Mouse (Mus musculus): ENCODE measurements at regions not wholly inside any gene's neighbourhood (a gene's known extent, or its start where the extent isn't known, plus 50 kb on each side); places are given as distances from the start of the nearest gene placed in this dataset.

DNA sequence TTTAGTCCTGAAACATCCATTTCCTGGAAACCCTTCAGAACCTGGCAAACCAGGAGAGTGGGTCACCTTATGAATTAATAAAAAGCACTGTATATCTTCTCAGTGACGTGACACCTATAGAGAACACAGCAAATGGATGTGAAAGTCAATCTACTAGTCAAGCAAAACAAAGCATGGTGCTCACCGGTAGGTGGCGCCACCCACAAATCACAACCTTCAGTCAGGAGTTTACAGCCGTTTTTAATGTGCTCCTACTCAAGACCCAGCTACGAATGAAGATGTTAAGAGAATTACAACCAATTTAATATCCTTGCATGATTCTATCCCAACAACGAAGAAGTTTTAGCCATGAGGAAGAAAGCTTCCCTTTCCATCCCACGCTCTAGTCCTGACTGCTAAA, 136.6 kb upstream of the Map3k7 start:
- no peak for TF ChIP-seq CTCF (IDR thresholded peaks at IDR 0.05; ENCODE audit: control insufficient read depth, insufficient read depth, insufficient replicate concordance, low read depth, low read length)
- no peak for TF ChIP-seq POLR2A (IDR thresholded peaks at IDR 0.05; ENCODE audit: control insufficient read depth, low read depth, low read length)
- Histone ChIP-seq H3K27me3 (ENCODE audit: control insufficient read depth, insufficient read depth, low read length) (no peaks in the 10 kb centered on the region), H3K27ac (ENCODE audit: control insufficient read depth, insufficient read depth, low read depth, low read length) (no peak overlapping the region), H3K4me3 (ENCODE audit: control insufficient read depth, low read depth, low read length) (no peak overlapping the region), H3K4me1 (ENCODE audit: control insufficient read depth, insufficient read depth, low read length) (peaks cover 12% of the 10 kb centered on the region), H3K36me3 (ENCODE audit: control insufficient read depth, insufficient read depth, low read length) (no peaks in the 10 kb centered on the region)

DNA sequence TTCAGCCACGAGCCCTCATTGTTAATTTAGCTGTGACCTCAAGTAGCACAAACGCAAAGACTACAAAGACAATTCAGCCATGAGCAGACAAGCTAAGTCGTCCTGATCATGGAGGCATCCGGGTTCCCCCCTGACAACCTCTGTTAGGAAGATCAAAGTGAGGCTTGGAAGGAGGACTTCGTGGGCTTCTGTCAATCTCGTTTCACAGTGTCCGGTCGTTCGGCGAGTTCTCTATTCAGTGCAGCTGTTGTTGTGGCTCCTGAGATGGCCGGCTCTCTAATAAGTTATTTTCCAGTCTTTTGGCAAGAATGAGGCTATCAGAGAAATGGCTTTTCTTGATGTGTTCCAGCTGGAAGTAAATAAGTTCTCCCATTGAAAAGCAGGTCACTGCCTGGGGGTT, 133.7 kb upstream of the Map3k7 start:
- Histone ChIP-seq H3K4me1 (ENCODE audit: control insufficient read depth, insufficient read depth, low read length) (peaks cover 4% of the 10 kb centered on the region), H3K4me3 (ENCODE audit: control insufficient read depth, low read depth, low read length) (no peak overlapping the region), H3K27ac (ENCODE audit: control insufficient read depth, insufficient read depth, low read depth, low read length) (no peak overlapping the region), H3K27me3 (ENCODE audit: control insufficient read depth, insufficient read depth, low read length) (no peaks in the 10 kb centered on the region), H3K36me3 (ENCODE audit: control insufficient read depth, insufficient read depth, low read length) (no peaks in the 10 kb centered on the region)
- TF ChIP-seq POLR2A (IDR thresholded peaks at IDR 0.05; ENCODE audit: control insufficient read depth, low read depth, low read length) (no peak), CTCF (IDR thresholded peaks at IDR 0.05; ENCODE audit: control insufficient read depth, insufficient read depth, insufficient replicate concordance, low read depth, low read length) (no peak)

DNA sequence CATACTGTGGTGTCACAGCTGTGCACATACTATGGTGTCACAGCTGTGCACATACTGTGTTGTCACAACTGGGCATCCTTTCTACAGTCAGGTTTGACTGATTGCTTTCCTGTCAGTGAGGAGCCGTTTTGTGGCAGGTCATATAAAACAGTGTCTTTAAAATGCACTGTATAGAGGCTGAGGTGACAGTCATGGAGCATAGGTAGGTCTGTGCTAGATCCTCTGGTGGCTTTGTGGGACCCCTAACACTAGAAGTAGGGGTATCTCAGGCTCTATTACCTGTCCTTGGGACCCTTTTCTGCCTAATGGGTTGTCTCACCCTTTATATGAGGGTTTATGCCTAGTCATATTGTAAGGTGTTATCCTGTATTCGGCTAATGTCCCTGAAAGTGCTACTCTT, 132.4 kb upstream of the Map3k7 start:
- Histone ChIP-seq H3K27me3 (ENCODE audit: control insufficient read depth, insufficient read depth, low read length) (no peaks in the 10 kb centered on the region), H3K4me3 (ENCODE audit: control insufficient read depth, low read depth, low read length) (no peak overlapping the region), H3K27ac (ENCODE audit: control insufficient read depth, insufficient read depth, low read depth, low read length) (no peak overlapping the region), H3K4me1 (ENCODE audit: control insufficient read depth, insufficient read depth, low read length) (peaks cover 15% of the 10 kb centered on the region), H3K36me3 (ENCODE audit: control insufficient read depth, insufficient read depth, low read length) (no peaks in the 10 kb centered on the region)
- TF ChIP-seq CTCF (IDR thresholded peaks at IDR 0.05; ENCODE audit: control insufficient read depth, insufficient read depth, insufficient replicate concordance, low read depth, low read length) (no peak), POLR2A (IDR thresholded peaks at IDR 0.05; ENCODE audit: control insufficient read depth, low read depth, low read length) (no peak)

DNA sequence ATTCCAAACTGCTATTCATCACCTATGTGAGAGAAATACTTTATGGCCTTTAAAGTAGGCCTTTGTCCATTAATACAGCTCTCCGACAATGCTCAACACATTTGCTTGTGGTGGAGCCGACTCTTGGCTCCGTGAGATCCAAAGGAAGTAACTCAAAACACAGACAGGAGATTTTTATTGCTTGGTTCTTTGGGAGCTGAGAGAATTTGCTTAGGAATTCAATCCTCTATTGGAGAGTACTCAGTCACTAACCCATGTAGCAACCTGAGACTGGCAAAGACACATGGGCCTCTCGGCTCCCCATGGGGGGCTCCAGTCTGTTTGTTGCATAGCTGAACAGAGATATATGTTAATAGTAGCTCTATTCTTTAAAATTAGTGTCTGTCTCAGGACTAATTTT, 130.1 kb upstream of the Map3k7 start:
- no peak for TF ChIP-seq POLR2A (IDR thresholded peaks at IDR 0.05; ENCODE audit: control insufficient read depth, low read depth, low read length)
- TF ChIP-seq CTCF (IDR thresholded peaks at IDR 0.05; ENCODE audit: control insufficient read depth, insufficient read depth, insufficient replicate concordance, low read depth, low read length): no peak
- no peaks in the 10 kb centered on the region for H3K27me3 ChIP-seq (ENCODE audit: control insufficient read depth, insufficient read depth, low read length)
- no peak overlapping the region for H3K4me3 ChIP-seq (ENCODE audit: control insufficient read depth, low read depth, low read length)
- peaks cover 15% of the 10 kb centered on the region for H3K4me1 ChIP-seq (ENCODE audit: control insufficient read depth, insufficient read depth, low read length)
- H3K27ac ChIP-seq (ENCODE audit: control insufficient read depth, insufficient read depth, low read depth, low read length): no peak overlapping the region
- H3K36me3 ChIP-seq (ENCODE audit: control insufficient read depth, insufficient read depth, low read length): no peaks in the 10 kb centered on the region

DNA sequence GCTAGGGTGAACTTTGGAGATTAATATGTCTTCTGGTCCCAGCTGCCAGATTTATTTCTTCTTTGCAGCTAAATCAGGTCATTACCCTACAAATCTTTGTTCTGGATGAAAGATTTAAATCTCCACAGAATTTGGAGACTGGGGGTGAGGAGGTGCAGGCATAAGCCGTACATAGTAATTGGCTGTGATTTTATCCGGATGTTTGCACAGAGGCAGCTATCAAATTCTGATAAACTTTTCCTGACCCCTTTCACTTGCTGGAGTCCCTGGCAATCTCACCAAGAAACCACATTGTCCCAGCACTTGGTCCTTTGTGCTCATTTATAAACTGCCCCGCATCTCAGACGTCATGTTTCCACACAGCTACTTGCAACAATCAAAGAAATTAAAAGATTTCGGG, 128.8 kb upstream of the Map3k7 start:
- Histone ChIP-seq H3K27me3 (ENCODE audit: control insufficient read depth, insufficient read depth, low read length) (no peaks in the 10 kb centered on the region), H3K4me3 (ENCODE audit: control insufficient read depth, low read depth, low read length) (no peak overlapping the region), H3K36me3 (ENCODE audit: control insufficient read depth, insufficient read depth, low read length) (no peaks in the 10 kb centered on the region), H3K27ac (ENCODE audit: control insufficient read depth, insufficient read depth, low read depth, low read length) (no peak overlapping the region), H3K4me1 (ENCODE audit: control insufficient read depth, insufficient read depth, low read length) (peaks cover 15% of the 10 kb centered on the region)
- no peak for TF ChIP-seq CTCF (IDR thresholded peaks at IDR 0.05; ENCODE audit: control insufficient read depth, insufficient read depth, insufficient replicate concordance, low read depth, low read length)
- TF ChIP-seq POLR2A (IDR thresholded peaks at IDR 0.05; ENCODE audit: control insufficient read depth, low read depth, low read length): no peak

DNA sequence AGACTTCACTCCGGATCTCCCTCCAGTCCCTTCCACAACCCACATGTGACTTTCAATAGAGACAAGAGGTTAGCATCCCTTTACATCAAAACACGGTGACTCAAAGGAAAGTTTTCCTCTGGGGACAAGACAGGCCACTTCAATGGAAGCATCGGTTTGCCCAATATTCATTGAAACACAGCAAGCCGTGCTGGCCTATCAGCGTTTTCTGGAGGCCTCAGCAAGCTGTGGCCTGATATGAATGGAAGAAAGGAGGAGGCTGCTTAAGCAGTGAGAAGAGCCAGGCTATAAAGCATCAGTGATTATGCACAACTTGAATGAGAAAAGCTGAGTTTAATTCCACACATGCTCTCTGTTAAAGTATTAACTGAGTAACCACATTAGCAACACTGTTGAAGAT, 125.3 kb upstream of the Map3k7 start:
- no peaks in the 10 kb centered on the region for H3K36me3 ChIP-seq (ENCODE audit: control insufficient read depth, insufficient read depth, low read length)
- H3K27ac ChIP-seq (ENCODE audit: control insufficient read depth, insufficient read depth, low read depth, low read length): no peak overlapping the region
- H3K4me1 ChIP-seq (ENCODE audit: control insufficient read depth, insufficient read depth, low read length): peaks cover 15% of the 10 kb centered on the region
- no peak overlapping the region for H3K4me3 ChIP-seq (ENCODE audit: control insufficient read depth, low read depth, low read length)
- H3K27me3 ChIP-seq (ENCODE audit: control insufficient read depth, insufficient read depth, low read length): no peaks in the 10 kb centered on the region
- TF ChIP-seq CTCF (IDR thresholded peaks at IDR 0.05; ENCODE audit: control insufficient read depth, insufficient read depth, insufficient replicate concordance, low read depth, low read length) (no peak), POLR2A (IDR thresholded peaks at IDR 0.05; ENCODE audit: control insufficient read depth, low read depth, low read length) (no peak)

DNA sequence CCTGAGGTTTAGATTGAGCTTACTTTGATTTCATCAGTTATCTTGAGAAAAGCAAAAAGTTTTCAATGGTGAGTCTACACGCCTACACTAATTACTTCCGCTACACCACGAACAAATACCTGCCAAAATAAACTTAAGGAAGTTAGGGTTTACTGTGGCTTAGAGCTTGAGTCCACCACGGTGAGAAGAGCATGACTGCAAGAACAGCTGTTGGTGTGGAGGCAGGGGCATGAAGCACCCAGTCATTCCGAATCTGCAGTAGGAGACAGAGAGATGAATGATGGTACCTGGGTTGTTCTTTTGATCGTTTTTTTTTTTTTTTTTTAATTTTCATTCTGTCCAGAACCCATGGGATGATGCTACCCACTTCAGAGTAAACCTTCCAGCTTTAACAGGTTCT, 114.1 kb upstream of the Map3k7 start:
- no peak overlapping the region for H3K27ac ChIP-seq (ENCODE audit: control insufficient read depth, insufficient read depth, low read depth, low read length)
- no peaks in the 10 kb centered on the region for H3K36me3 ChIP-seq (ENCODE audit: control insufficient read depth, insufficient read depth, low read length)
- peaks cover 3% of the 10 kb centered on the region; the same call in 1 of the 2 replicates for H3K4me1 ChIP-seq (ENCODE audit: control insufficient read depth, insufficient read depth, low read length)
- no peaks in the 10 kb centered on the region for H3K27me3 ChIP-seq (ENCODE audit: control insufficient read depth, insufficient read depth, low read length)
- no peak for TF ChIP-seq CTCF (IDR thresholded peaks at IDR 0.05; ENCODE audit: control insufficient read depth, insufficient read depth, insufficient replicate concordance, low read depth, low read length)
- no peak for TF ChIP-seq POLR2A (IDR thresholded peaks at IDR 0.05; ENCODE audit: control insufficient read depth, low read depth, low read length)
- H3K4me3 ChIP-seq (ENCODE audit: control insufficient read depth, low read depth, low read length): no peak overlapping the region

DNA sequence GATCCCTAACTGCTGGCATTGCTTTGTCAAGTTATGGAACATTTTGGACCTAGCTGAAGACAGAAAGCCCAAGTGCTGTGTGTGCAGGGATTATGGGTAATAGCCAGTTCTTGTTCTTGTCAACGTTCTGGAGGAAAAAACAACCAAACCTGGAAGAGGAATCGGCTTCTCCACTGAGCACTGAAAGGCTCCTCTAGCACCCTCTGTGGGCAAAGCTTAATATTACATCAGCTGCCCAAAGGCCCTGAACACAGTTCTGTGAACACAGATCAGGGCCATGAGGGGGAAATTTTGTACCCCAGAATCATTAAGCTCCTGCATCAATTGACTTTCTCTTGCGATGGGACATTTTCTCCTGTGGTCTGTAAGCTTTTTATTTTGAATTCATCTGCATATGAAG, 112.9 kb upstream of the Map3k7 start:
- Histone ChIP-seq H3K4me3 (ENCODE audit: control insufficient read depth, low read depth, low read length) (no peak overlapping the region), H3K36me3 (ENCODE audit: control insufficient read depth, insufficient read depth, low read length) (no peaks in the 10 kb centered on the region), H3K4me1 (ENCODE audit: control insufficient read depth, insufficient read depth, low read length) (peaks cover 3% of the 10 kb centered on the region; the same call in 1 of the 2 replicates), H3K27ac (ENCODE audit: control insufficient read depth, insufficient read depth, low read depth, low read length) (no peak overlapping the region), H3K27me3 (ENCODE audit: control insufficient read depth, insufficient read depth, low read length) (no peaks in the 10 kb centered on the region)
- TF ChIP-seq POLR2A (IDR thresholded peaks at IDR 0.05; ENCODE audit: control insufficient read depth, low read depth, low read length) (no peak), CTCF (IDR thresholded peaks at IDR 0.05; ENCODE audit: control insufficient read depth, insufficient read depth, insufficient replicate concordance, low read depth, low read length) (no peak)
